Mouse (Mus musculus) stomach, postnatal 0 days (tissue): Measurements from ENCODE around the gene Alx3.

ENCODE experiments used
- CTCF ChIP-seq: IDR thresholded peaks from 2 replicates; pipeline ENCODE4 v1.5.1; 2016; ENCODE audit warnings: antibody characterized with exemption, low read depth, mild to moderate bottlenecking, moderate library complexity
- EP300 ChIP-seq: optimal IDR thresholded peaks from 2 replicates; pipeline ENCODE3; 2016; ENCODE audit warnings: antibody characterized with exemption

- TF ChIP-seq CTCF (no peak), EP300 (no peak)
Observed at GRCm38 (mm10) chr3:107625536-107625935, 30.7 kb downstream of the Alx3 start.
